Mouse (Mus musculus) C2C12 (cell line): ENCODE data around the gene Mroh7.

ENCODE experiments used
- CEBPB ChIP-seq: IDR thresholded peaks from one replicate; pipeline ENCODE4 v1.6.1; 2011; ENCODE audit warnings: low read depth, mild to moderate bottlenecking, control low read depth, moderate library complexity
- CTCF ChIP-seq: IDR thresholded peaks from one replicate; pipeline ENCODE4 v1.5.1; 2011; ENCODE audit not compliant: control insufficient read depth, insufficient read depth, insufficient read length
- MAX ChIP-seq: IDR thresholded peaks from one replicate; pipeline ENCODE4 v1.6.1; 2011; ENCODE audit warnings: mild to moderate bottlenecking, control low read depth
- MYOG ChIP-seq: IDR thresholded peaks from one replicate; pipeline ENCODE4 v1.6.1; 2011; ENCODE audit not compliant: control insufficient read depth, insufficient read length; ENCODE audit errors: extremely low read depth
- USF1 ChIP-seq: IDR thresholded peaks from one replicate; pipeline ENCODE4 v1.6.1; 2011; ENCODE audit warnings: low read depth, mild to moderate bottlenecking, control low read depth, moderate library complexity

GRCm38 (mm10) chr4:106650833-106651527 lies 79.7 kb downstream of the Mroh7 start, which contains the start of gene Pars2:
- no peak for TF ChIP-seq MAX
- TF ChIP-seq USF1: no peak
- TF ChIP-seq CTCF: no peak
- no peak for TF ChIP-seq CEBPB
- TF ChIP-seq MYOG: no peak
